Mouse (Mus musculus) heart, adult 8-10 months (tissue): ENCODE measurements at regions not wholly inside any gene's neighbourhood (a gene's known extent, or its start where the extent isn't known, plus 50 kb on each side); places are given as distances from the start of the nearest gene placed in this dataset.

Experiments
- DNase-seq: peaks from one replicate; pipeline ENCODE4 v3.0.0; 2022; ENCODE audit warnings: low spot score

DNA sequence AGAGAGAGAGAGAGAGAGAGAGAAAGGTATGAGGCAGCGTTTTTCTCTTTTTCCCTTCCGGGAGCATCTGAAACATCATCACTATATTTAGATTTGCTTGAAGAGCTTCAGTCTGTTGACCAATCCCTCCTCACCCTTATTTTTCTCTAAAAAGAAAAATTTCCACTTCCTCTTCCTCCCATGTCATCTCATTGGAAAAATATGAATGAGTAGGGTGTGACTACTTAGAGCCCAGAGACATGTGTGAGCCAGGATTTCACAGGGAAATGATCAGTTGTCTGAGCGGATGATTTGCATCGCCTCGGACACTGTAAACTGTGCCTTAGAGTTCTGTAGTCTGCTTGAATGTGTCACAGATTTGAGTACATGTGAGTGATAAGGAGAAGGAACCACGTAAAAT, 111.3 kb upstream of the Ptger4 start:
- DNase-seq, result no peak

GRCm38 (mm10) chr15:5354328-5354727, 110.3 kb upstream of the Ptger4 start:
- no peak for DNase-seq

DNA sequence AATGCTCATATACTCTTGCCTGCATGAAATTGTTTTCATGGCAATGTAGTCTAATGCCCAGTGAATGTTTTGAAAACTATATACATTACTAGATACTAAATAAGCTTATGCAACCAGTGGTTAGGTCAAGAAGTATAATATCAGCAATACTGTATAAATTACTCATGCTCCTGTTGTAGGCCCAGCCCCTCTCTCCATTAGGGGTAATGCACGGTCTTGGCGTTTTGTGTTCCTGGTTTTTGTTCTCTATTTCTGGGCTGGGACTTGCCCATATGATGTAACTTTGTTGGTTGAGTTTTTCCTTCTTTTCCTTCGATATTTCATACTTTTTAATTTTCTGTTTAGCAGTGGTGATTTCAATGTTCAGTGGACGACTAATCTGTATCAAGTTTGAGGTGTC, 104.9 kb upstream of the Ptger4 start:
- DNase-seq, result no peak

DNA sequence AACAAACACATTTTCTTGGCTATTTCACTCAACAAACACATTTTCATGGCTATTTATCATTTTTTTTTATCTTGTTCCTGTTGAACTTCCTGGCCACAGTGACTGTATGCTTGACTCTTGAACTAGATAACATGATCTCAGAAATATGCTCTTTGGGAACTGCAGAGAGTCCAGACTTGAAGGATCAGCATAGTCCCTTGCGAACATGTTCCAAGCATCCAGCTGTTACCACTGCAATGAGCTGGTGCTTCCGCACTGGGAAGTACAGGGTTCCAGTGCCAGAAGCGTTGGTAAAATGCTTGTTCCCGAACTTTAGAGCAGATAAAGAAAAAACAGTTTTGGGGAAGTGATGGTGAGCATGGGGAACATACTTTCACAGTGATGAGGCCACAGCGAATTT, 103.7 kb upstream of the Ptger4 start:
- peak; percentile 42 for DNase-seq

GRCm38 (mm10) chr15:5346955-5347354, 103.0 kb upstream of the Ptger4 start:
- no peak for DNase-seq

GRCm38 (mm10) chr15:5343794-5344193, 99.8 kb upstream of the Ptger4 start:
- peak; percentile 60 for DNase-seq

- DNase-seq, result no peak
Measured at GRCm38 (mm10) chr15:5335528-5336268, 91.7 kb upstream of the Ptger4 start.

- peak; percentile 53 for DNase-seq
Measured at GRCm38 (mm10) chr15:5326996-5327395, 83.0 kb upstream of the Ptger4 start.

DNA sequence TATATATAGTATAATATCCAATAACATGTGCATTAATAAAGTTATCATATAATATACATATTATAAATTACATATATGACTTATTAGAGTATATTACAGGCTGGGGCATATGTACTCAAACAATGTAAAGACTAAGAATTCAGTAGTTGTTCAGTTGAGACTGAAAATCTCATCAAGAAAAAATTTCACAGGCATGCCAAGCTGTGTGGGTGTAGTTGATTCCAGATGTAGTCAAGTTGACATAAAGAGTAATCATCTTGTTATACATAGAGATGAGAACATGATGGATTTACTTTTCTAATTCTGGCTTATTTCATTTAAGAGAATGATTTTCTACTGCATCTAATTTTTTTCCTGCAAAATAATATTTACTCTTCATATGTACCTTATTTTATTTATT, 77.7 kb upstream of the Ptger4 start:
- DNase-seq, result no peak

DNA sequence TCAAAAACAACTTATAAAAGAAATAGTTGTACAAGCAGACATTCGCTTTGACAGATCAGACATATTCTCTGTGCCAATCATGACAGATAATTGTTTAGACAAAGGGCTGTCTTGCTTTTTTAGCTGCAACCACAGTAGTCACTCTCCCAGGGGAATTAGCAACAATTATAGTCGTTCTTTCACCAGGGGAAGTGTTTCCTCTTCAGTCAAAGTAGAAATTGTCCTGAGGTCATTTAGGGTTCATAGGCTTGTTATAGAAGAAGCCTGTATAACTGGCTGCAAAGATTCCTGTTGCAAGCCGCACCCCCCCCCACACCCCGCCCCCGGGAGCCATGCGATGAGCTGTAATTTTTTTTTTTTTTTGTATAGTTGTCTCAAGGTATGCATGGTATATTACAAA, 68.2 kb upstream of the Ptger4 start:
- peak; percentile 68 for DNase-seq

- no peak for DNase-seq
Measured at GRCm38 (mm10) chr15:5310035-5310434, 66.0 kb upstream of the Ptger4 start.

GRCm38 (mm10) chr15:5302403-5302802, 58.4 kb upstream of the Ptger4 start:
- DNase-seq, result no peak

DNA sequence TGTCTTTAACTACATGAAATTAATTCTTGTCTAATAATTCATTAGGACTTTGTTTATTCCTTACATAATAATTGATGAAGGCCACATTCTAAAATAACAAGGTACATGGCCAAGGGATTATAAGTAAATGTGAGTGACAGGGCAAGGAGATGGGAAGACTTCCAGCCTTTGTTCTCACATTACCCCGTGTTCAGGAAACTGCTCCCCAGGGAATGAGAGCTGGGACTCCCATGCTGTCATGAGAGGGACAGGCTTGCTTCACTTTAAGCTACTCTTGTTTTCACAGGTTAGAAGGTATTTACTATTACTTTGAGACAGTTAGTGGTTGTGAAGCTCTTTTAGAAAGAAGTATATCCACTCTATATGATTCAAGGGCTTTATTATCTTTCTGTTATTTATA, 55.8 kb upstream of the Ptger4 start:
- DNase-seq, result peak; percentile 74

GRCm38 (mm10) chr15:5296949-5297348, 53.0 kb upstream of the Ptger4 start:
- no peak for DNase-seq
